Mouse (Mus musculus): ENCODE measurements around the gene Ccdc8.

The Ccdc8 gene

GRCm38 (mm10) chr7:16976298-16976697, 16.2 kb upstream of the Ccdc8 start:
- no peak for DNase-seq (ENCODE audit: low read depth, low spot score)

GRCm38 (mm10) chr7:16978173-16978572, 14.3 kb upstream of the Ccdc8 start:
- no peak for DNase-seq (ENCODE audit: low read depth, low spot score)

- no peak for DNase-seq (ENCODE audit: low read depth, low spot score)
Observed at GRCm38 (mm10) chr7:16978593-16978992, 13.9 kb upstream of the Ccdc8 start.

GRCm38 (mm10) chr7:16980348-16980747, 12.2 kb upstream of the Ccdc8 start:
- peak; percentile 76 for DNase-seq (ENCODE audit: low read depth, low spot score)

- peak; percentile 98 for DNase-seq (ENCODE audit: low read depth, low spot score)
Observed at GRCm38 (mm10) chr7:16982859-16983568, 9.5 kb upstream of the Ccdc8 start, which contains the start of gene Gm42372. Gene Gm42372, plus strand, starts transcription at chr7:16983086.

GRCm38 (mm10) chr7:16987541-16988149, 4.9 kb upstream of the Ccdc8 start:
- no peak for DNase-seq (ENCODE audit: low read depth, low spot score)

- DNase-seq (ENCODE audit: low read depth, low spot score): no peak
Observed at GRCm38 (mm10) chr7:16988405-16988804, 4.1 kb upstream of the Ccdc8 start.

- no peak for DNase-seq (ENCODE audit: low read depth, low spot score)
Observed at GRCm38 (mm10) chr7:16990006-16990744, 2.3 kb upstream of the Ccdc8 start.

GRCm38 (mm10) chr7:16991681-16992450, 642 bp upstream of the Ccdc8 start:
- no peak for DNase-seq (ENCODE audit: low read depth, low spot score)

- DNase-seq (ENCODE audit: low read depth, low spot score): no peak
Observed at GRCm38 (mm10) chr7:16993651-16994399, 1.3 kb downstream of the Ccdc8 start.

GRCm38 (mm10) chr7:16994400-16994799, 1.9 kb downstream of the Ccdc8 start:
- no peak for DNase-seq (ENCODE audit: low read depth, low spot score)

GRCm38 (mm10) chr7:16995345-16995744, 2.8 kb downstream of the Ccdc8 start:
- DNase-seq (ENCODE audit: low read depth, low spot score): no peak

- no peak for DNase-seq (ENCODE audit: low read depth, low spot score)
Observed at GRCm38 (mm10) chr7:16999233-16999632, 6.7 kb downstream of the Ccdc8 start.

- DNase-seq (ENCODE audit: low read depth, low spot score): peak; percentile 86
Observed at GRCm38 (mm10) chr7:16999650-17000049, 7.1 kb downstream of the Ccdc8 start.

- peak; percentile 96 for DNase-seq (ENCODE audit: low read depth, low spot score)
Observed at GRCm38 (mm10) chr7:17002375-17003195, 10.1 kb downstream of the Ccdc8 start.

- DNase-seq (ENCODE audit: low read depth, low spot score): peak; percentile 94
Observed at GRCm38 (mm10) chr7:17003230-17003960, 10.9 kb downstream of the Ccdc8 start.

GRCm38 (mm10) chr7:17004716-17005115, 12.2 kb downstream of the Ccdc8 start:
- no peak for DNase-seq (ENCODE audit: low read depth, low spot score)

GRCm38 (mm10) chr7:17007300-17007699, 14.8 kb downstream of the Ccdc8 start:
- DNase-seq (ENCODE audit: low read depth, low spot score): peak; percentile 82

GRCm38 (mm10) chr7:17009326-17010009, 17.0 kb downstream of the Ccdc8 start:
- DNase-seq (ENCODE audit: low read depth, low spot score): no peak

All from brain, adult 2 months (tissue).